Mouse (Mus musculus) spleen, adult 2 months (tissue): ENCODE measurements around the gene Hdac9. TPM values are rescaled to one million over a fixed set of nuclear protein-coding genes. Genes with fewer than 3 reads are reported as not detected.

ENCODE experiments used
- DNase-seq, 2 experiments: peaks; one replicate each; pipeline versions ENCODE4 v3.0.0 to v3.0.0-alpha.2; 2012 to 2021; ENCODE audit warnings: low spot score in 2 of 2, low read depth in 1 of 2
- H3K27ac ChIP-seq: fragments of 200-500 bp; 2 replicates; pipeline ENCODE4 v1.5.1; 2012; ENCODE audit warnings: low read length, inconsistent platforms; ENCODE audit not compliant: insufficient read depth
- H3K27me3 ChIP-seq: fragments of 200-500 bp; 2 replicates; pipeline ENCODE4 v1.6.1; 2012; ENCODE audit warnings: mild to moderate bottlenecking, moderate library complexity, low read length, inconsistent platforms; ENCODE audit not compliant: control insufficient read depth, insufficient read depth
- H3K36me3 ChIP-seq: fragments of 200-500 bp; 2 replicates; pipeline ENCODE4 v1.6.1; 2012; ENCODE audit warnings: mild to moderate bottlenecking, low read length, inconsistent platforms; ENCODE audit not compliant: control insufficient read depth, insufficient read depth
- H3K4me1 ChIP-seq: fragments of 200-500 bp; 2 replicates; pipeline ENCODE4 v1.6.1; 2011; ENCODE audit warnings: inconsistent platforms; ENCODE audit not compliant: control insufficient read depth, insufficient read depth, insufficient read length
- H3K4me3 ChIP-seq: fragments of 200-500 bp; 2 replicates; pipeline ENCODE4 v1.5.1; 2011; ENCODE audit warnings: mild to moderate bottlenecking, inconsistent platforms; ENCODE audit not compliant: insufficient read depth, insufficient read length; ENCODE audit errors: extremely low read depth
- CTCF ChIP-seq: fragments of 200-500 bp; IDR thresholded peaks from 2 replicates; pipeline ENCODE4 v1.5.1; 2011; ENCODE audit warnings: mild to moderate bottlenecking, inconsistent platforms; ENCODE audit not compliant: insufficient read depth, insufficient read length, insufficient replicate concordance; ENCODE audit errors: extremely low read depth
- POLR2A ChIP-seq: fragments of 200-500 bp; IDR thresholded peaks from 2 replicates; pipeline ENCODE4 v1.6.1; 2011; ENCODE audit warnings: low read depth, low read length, inconsistent platforms
- WGBS: fragments of 180-500 bp; shearing (Covaris S2); methylation state at CpG from one replicate; pipeline ENCODE4 v1.1.7; 2018; 5-methylcytosine and 5-hydroxymethylcytosine counted together
- polyA plus RNA-seq: library from polyadenylated mRNA; depleted of rRNA; stranded (reverse); fragments of >200 nt; gene quantifications from 2 replicates; pipeline ENCODE4 v1.2.3, GENCODE M21; 2012

Gene Hdac9
- polyA plus RNA-seq, 1 experiment: 8.9 TPM

DNA sequence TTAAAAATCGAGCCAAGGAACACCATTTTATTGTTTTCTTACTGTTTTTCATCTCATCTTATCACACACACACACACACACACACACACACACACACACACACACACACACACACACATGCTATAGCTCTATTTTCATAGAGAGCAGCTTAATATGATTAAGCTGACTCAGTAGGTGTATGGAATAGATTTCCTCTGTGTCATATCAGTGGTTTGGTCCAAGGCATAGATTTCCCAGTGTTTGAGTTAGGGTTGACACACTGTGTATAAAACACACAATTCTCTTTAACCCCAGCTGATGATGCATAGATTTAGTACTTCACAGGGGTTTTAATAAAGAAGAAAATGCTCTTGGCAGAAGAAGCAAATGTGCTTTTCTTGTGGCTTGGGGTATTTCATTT lies 643.1 kb downstream of the Hdac9 start:
- Histone ChIP-seq H3K4me3 (no peak overlapping the region), H3K27me3 (no peaks in the 10 kb centered on the region), H3K27ac (no peak overlapping the region), H3K4me1 (no peaks in the 10 kb centered on the region), H3K36me3 (no peaks in the 10 kb centered on the region)
- TF ChIP-seq POLR2A: no peak
- no peak for TF ChIP-seq CTCF
- no peak for DNase-seq
- WGBS: 68% methylated on average over 1 of the region's 1 CpGs

DNA sequence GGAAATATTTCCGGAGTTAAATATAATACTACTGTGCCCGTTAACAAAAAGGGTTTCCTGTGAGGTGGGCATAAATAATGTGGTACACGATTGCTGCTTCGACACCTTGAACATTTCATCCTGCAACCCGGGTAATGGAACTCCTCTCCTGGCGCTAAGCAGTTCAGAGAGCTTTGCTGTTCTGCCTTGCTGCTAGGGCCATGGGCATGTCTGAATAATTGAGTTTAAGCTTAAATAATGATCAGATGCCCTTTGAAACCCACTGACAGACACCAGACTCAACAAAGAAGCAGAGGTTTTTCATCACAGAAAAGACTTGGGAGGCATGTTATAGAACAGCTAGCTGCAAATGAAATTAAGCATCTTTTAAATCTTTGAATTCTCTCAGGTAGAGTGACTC lies 646.8 kb downstream of the Hdac9 start:
- Histone ChIP-seq H3K27me3 (no peaks in the 10 kb centered on the region), H3K36me3 (no peaks in the 10 kb centered on the region), H3K27ac (no peak overlapping the region), H3K4me3 (no peak overlapping the region), H3K4me1 (no peaks in the 10 kb centered on the region)
- 87% methylated on average over 6 of the region's 6 CpGs for WGBS
- no peak for DNase-seq
- TF ChIP-seq CTCF (no peak), POLR2A (no peak)

DNA sequence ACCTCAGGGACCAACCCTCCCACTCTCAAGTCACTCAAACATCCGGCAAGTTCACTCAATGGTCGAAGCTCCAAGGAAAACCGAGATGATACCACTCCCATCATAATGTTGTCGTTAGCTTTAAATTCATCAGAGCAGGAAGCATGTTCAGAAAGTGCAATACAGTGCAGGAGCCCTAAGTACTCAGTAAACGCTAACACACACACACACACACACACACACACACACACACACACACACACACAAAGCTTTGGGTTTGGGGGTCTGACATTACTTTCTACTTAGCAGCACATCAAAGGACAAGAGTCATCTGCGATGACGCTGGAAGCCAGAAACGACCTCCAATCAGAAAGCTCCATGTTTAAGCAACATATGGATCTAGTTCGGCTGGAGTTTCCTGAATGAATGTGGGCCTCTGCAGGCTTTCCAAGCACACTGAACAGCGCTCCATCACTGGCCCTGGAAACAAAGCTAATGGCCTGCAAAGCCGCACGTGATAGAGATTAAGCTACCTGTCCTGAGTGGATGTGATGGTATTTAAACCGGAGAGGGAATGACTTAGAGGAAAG lies 647.3 kb downstream of the Hdac9 start:
- Histone ChIP-seq H3K27me3 (no peaks in the 10 kb centered on the region), H3K27ac (no peak overlapping the region), H3K4me1 (no peaks in the 10 kb centered on the region), H3K4me3 (no peak overlapping the region), H3K36me3 (no peaks in the 10 kb centered on the region)
- no peak for DNase-seq
- TF ChIP-seq POLR2A: no peak
- no peak for TF ChIP-seq CTCF
- WGBS: 88% methylated on average over 13 of the region's 13 CpGs

- no peaks in the 10 kb centered on the region for H3K4me1 ChIP-seq
- 86% methylated on average over 4 of the region's 4 CpGs for WGBS
- TF ChIP-seq CTCF (no peak), POLR2A (no peak)
Measured at GRCm38 (mm10) chr12:34259651-34260050, 657.2 kb downstream of the Hdac9 start.

DNA sequence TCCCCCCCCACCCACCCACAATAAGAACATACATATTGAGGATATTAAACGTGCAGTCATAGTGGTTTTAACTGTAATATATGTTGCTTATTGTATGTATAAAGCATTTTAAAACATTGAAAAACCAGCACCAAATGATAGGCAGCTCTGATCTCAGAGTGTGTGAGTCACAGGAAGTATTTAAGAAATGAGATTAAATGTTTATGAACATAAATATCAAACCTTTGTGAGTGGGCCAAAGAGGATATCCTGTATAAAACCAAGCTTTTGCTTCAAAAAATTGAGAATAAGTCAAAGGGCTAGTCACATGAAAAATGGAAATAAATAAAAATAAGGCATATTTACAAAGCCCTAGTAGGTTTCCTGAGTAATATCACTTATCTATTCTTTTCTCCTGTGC lies 667.7 kb downstream of the Hdac9 start:
- Histone ChIP-seq H3K27me3 (no peaks in the 10 kb centered on the region), H3K36me3 (no peaks in the 10 kb centered on the region)

More at GRCm38 (mm10) chr12:34259651-34260050, 657.2 kb downstream of the Hdac9 start:
- H3K27me3 ChIP-seq: no peaks in the 10 kb centered on the region
- H3K4me3 ChIP-seq: no peak overlapping the region
- no peak overlapping the region for H3K27ac ChIP-seq
- no peak for DNase-seq
- no peaks in the 10 kb centered on the region for H3K36me3 ChIP-seq

GRCm38 (mm10) chr12:34248193-34249121 lies 668.4 kb downstream of the Hdac9 start:
- no peaks in the 10 kb centered on the region for H3K4me1 ChIP-seq
- H3K4me3 ChIP-seq: no peak overlapping the region
- no peak for TF ChIP-seq POLR2A
- no peak for TF ChIP-seq CTCF
- WGBS: 57% methylated on average over 18 of the region's 18 CpGs
- no peak for DNase-seq
- no peaks in the 10 kb centered on the region for H3K36me3 ChIP-seq
- no peak overlapping the region for H3K27ac ChIP-seq
- no peaks in the 10 kb centered on the region for H3K27me3 ChIP-seq

More for the DNA sequence above, 667.7 kb downstream of the Hdac9 start:
- Histone ChIP-seq H3K4me1 (no peaks in the 10 kb centered on the region), H3K4me3 (no peak overlapping the region), H3K27ac (no peak overlapping the region)
- TF ChIP-seq POLR2A (no peak), CTCF (no peak)
- DNase-seq: no peak
- WGBS: 11% methylated on average over 1 of the region's 1 CpGs

DNA sequence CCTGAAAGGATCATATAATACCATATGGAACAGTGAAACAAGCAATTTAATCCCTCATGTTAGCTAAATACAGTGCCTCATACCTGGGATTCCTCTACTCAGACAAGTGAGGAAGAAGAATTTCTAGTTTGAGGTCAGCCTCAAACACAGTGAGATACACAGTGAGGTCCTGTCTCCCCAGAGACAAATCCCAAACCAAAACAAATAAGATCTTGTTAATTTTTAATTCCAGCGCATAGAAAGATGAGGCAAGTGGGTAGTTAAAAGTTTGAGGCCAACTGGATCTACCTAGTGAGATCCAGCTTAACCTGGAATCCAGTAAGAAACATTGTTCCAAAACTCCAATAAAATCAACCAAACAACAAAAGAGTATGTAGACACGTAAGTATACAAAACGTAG lies 678.1 kb downstream of the Hdac9 start:
- H3K27ac ChIP-seq: no peak overlapping the region
- no peak for DNase-seq
- H3K4me3 ChIP-seq: no peak overlapping the region

More for the DNA sequence above, 678.1 kb downstream of the Hdac9 start:
- H3K27me3 ChIP-seq: no peaks in the 10 kb centered on the region
- WGBS: 92% methylated on average over 3 of the region's 3 CpGs
- TF ChIP-seq POLR2A (no peak), CTCF (no peak)
- no peaks in the 10 kb centered on the region for H3K36me3 ChIP-seq
- no peaks in the 10 kb centered on the region for H3K4me1 ChIP-seq
